Mouse (Mus musculus) lung, postnatal 0 days (tissue): Measurements from ENCODE around the gene Uroc1. TPM values are rescaled to one million over a fixed set of nuclear protein-coding genes. Genes with fewer than 3 reads are reported as not detected.

ENCODE experiments used
- ATAC-seq: fragments of 200-750 bp; cut with Nextera tagmentation; 2 replicates; pipeline ENCODE4 v1.8.0; 2017; ENCODE audit warnings: moderate library complexity
- DNase-seq: peaks from one replicate; pipeline ENCODE4 v3.0.0-alpha.2; 2016; ENCODE audit warnings: low spot score
- H3K27ac ChIP-seq: fragments of 300-500 bp; sonication (generic); 2 replicates; pipeline ENCODE4 v1.5.1; 2014; ENCODE audit warnings: antibody characterized with exemption, mild to moderate bottlenecking, low read length, mixed read lengths
- H3K27me3 ChIP-seq: fragments of 300-500 bp; sonication (generic); replicated peaks from 2 replicates; pipeline ENCODE4 v1.6.1; 2014; ENCODE audit warnings: low read length, mixed read lengths; ENCODE audit not compliant: insufficient read depth
- H3K36me3 ChIP-seq: fragments of 300-500 bp; sonication (generic); 2 replicates; pipeline ENCODE4 v1.6.1; 2014; ENCODE audit warnings: low read length, mixed read lengths; ENCODE audit not compliant: insufficient read depth
- H3K4me1 ChIP-seq: fragments of 300-500 bp; sonication (generic); 2 replicates; pipeline ENCODE4 v1.6.1; 2014; ENCODE audit warnings: antibody characterized with exemption, low read depth, low read length, mixed read lengths; ENCODE audit not compliant: insufficient read depth
- H3K4me2 ChIP-seq: fragments of 300-500 bp; sonication (generic); replicated peaks from 2 replicates; pipeline ENCODE4 v1.6.1; 2014; ENCODE audit warnings: low read depth, mild to moderate bottlenecking, low read length, moderate library complexity, mixed read lengths
- H3K4me3 ChIP-seq: fragments of 300-500 bp; sonication (generic); 2 replicates; pipeline ENCODE4 v1.5.1; 2014; ENCODE audit warnings: low read depth, low read length
- H3K9ac ChIP-seq: fragments of 300-500 bp; sonication (generic); replicated peaks from 2 replicates; pipeline ENCODE4 v1.6.1; 2014; ENCODE audit warnings: low read depth, mild to moderate bottlenecking
- H3K9me3 ChIP-seq: fragments of 300-500 bp; sonication (generic); 2 replicates; pipeline ENCODE4 v1.6.1; 2016; ENCODE audit warnings: low read length, mixed read lengths
- CTCF ChIP-seq: IDR thresholded peaks from 2 replicates; pipeline ENCODE4 v1.5.1; 2016; ENCODE audit warnings: antibody characterized with exemption, mild to moderate bottlenecking
- EP300 ChIP-seq: IDR thresholded peaks from 2 replicates; pipeline ENCODE4 v1.6.1; 2016; ENCODE audit warnings: antibody characterized with exemption, mild to moderate bottlenecking, control low read depth
- WGBS: fragments of 180-500 bp; shearing (Covaris S2); extraction: QIAGEN DNeasy Blood & Tissue Kit; methylation state at CpG from one replicate; pipeline ENCODE4 v1.1.7; 2014; 5-methylcytosine and 5-hydroxymethylcytosine counted together
- polyA plus RNA-seq: library from polyadenylated mRNA; unstranded; fragments of >200 nt; fragmentation: Nextera tagmentation; extraction: Ambion mirVana; gene quantifications from 2 replicates; pipeline ENCODE4 v1.2.1, GENCODE M21; 2015

Uroc1 gene
- polyA plus RNA-seq, 1 experiment from 2014 or later, result not detected

GRCm38 (mm10) chr6:90390629-90391028 lies 57.5 kb downstream of the Uroc1 start:
- peaks cover 11% of the 10 kb centered on the region for H3K36me3 ChIP-seq
- no peak overlapping the region for H3K9ac ChIP-seq
- H3K27ac ChIP-seq, result no peak overlapping the region
- H3K4me3 ChIP-seq, result no peak overlapping the region
- TF ChIP-seq EP300, result no peak
- no peak for ATAC-seq
- no peak for DNase-seq
- no peaks in the 10 kb centered on the region for H3K9me3 ChIP-seq
- H3K4me2 ChIP-seq, result no peak overlapping the region
- H3K4me1 ChIP-seq, result no peaks in the 10 kb centered on the region
- 88% methylated on average over 4 of the region's 4 CpGs for WGBS
- H3K27me3 ChIP-seq, result no peaks in the 10 kb centered on the region

- WGBS, result 51% methylated on average over 3 of the region's 3 CpGs
- H3K36me3 ChIP-seq, result peaks cover 10% of the 10 kb centered on the region; the same call in 1 of the 2 replicates
- H3K27me3 ChIP-seq, result no peaks in the 10 kb centered on the region
- no peak overlapping the region for H3K4me2 ChIP-seq
- no peak overlapping the region for H3K4me3 ChIP-seq
- H3K4me1 ChIP-seq, result no peaks in the 10 kb centered on the region
- no peak for TF ChIP-seq CTCF
- no peak for TF ChIP-seq EP300
- ATAC-seq (no peak), DNase-seq (no peak)
- no peaks in the 10 kb centered on the region for H3K9me3 ChIP-seq
- no peak overlapping the region for H3K9ac ChIP-seq
- no peak overlapping the region for H3K27ac ChIP-seq
Observed at GRCm38 (mm10) chr6:90393948-90394347, 60.9 kb downstream of the Uroc1 start.

- no peak overlapping the region for H3K4me3 ChIP-seq
- no peak overlapping the region for H3K9ac ChIP-seq
- peaks cover 17% of the 10 kb centered on the region; the same call in 1 of the 2 replicates for H3K36me3 ChIP-seq
- H3K4me2 ChIP-seq, result no peak overlapping the region
- H3K9me3 ChIP-seq, result no peaks in the 10 kb centered on the region
- H3K27me3 ChIP-seq, result no peaks in the 10 kb centered on the region
- ATAC-seq, result no peak
- H3K4me1 ChIP-seq, result no peaks in the 10 kb centered on the region
- TF ChIP-seq EP300 (no peak), CTCF (no peak)
- DNase-seq, result no peak
- WGBS, result 91% methylated on average over 2 of the region's 2 CpGs
- H3K27ac ChIP-seq, result no peak overlapping the region
Observed at GRCm38 (mm10) chr6:90395751-90396150, 62.7 kb downstream of the Uroc1 start.

GRCm38 (mm10) chr6:90397291-90397690 lies 64.2 kb downstream of the Uroc1 start:
- H3K36me3 ChIP-seq, result peaks cover 23% of the 10 kb centered on the region; the same call in 1 of the 2 replicates
- ATAC-seq (no peak), DNase-seq (no peak)
- no peak overlapping the region for H3K4me3 ChIP-seq
- no peak overlapping the region for H3K4me2 ChIP-seq
- WGBS, result 79% methylated on average over 3 of the region's 3 CpGs
- no peaks in the 10 kb centered on the region for H3K27me3 ChIP-seq
- H3K27ac ChIP-seq, result no peak overlapping the region
- no peaks in the 10 kb centered on the region for H3K9me3 ChIP-seq
- no peaks in the 10 kb centered on the region for H3K4me1 ChIP-seq
- no peak overlapping the region for H3K9ac ChIP-seq
- TF ChIP-seq EP300 (no peak), CTCF (no peak)

- no peaks in the 10 kb centered on the region for H3K9me3 ChIP-seq
- no peaks in the 10 kb centered on the region for H3K27me3 ChIP-seq
- DNase-seq (no peak), ATAC-seq (no peak)
- no peak overlapping the region for H3K4me3 ChIP-seq
- H3K9ac ChIP-seq, result no peak overlapping the region
- H3K27ac ChIP-seq, result no peak overlapping the region
- TF ChIP-seq CTCF, result no peak
- no peak for TF ChIP-seq EP300
- H3K4me2 ChIP-seq, result no peak overlapping the region
- H3K4me1 ChIP-seq, result no peaks in the 10 kb centered on the region
- H3K36me3 ChIP-seq, result no peaks in the 10 kb centered on the region
Observed at GRCm38 (mm10) chr6:90408632-90409031, 75.5 kb downstream of the Uroc1 start.

GRCm38 (mm10) chr6:90410972-90411371 lies 77.9 kb downstream of the Uroc1 start:
- DNase-seq, result no peak
- Histone ChIP-seq H3K9ac (no peak overlapping the region), H3K36me3 (no peaks in the 10 kb centered on the region), H3K27me3 (no peaks in the 10 kb centered on the region), H3K4me2 (no peak overlapping the region), H3K4me3 (no peak overlapping the region), H3K27ac (no peak overlapping the region), H3K4me1 (no peaks in the 10 kb centered on the region), H3K9me3 (no peaks in the 10 kb centered on the region)
- TF ChIP-seq CTCF, result no peak
- TF ChIP-seq EP300, result no peak
- no peak for ATAC-seq
- 81% methylated on average over 1 of the region's 1 CpGs for WGBS

GRCm38 (mm10) chr6:90411926-90412325 lies 78.8 kb downstream of the Uroc1 start:
- no peak for DNase-seq
- H3K9me3 ChIP-seq, result no peaks in the 10 kb centered on the region
- no peak overlapping the region for H3K4me2 ChIP-seq
- no peak for ATAC-seq
- H3K4me1 ChIP-seq, result no peaks in the 10 kb centered on the region
- no peak overlapping the region for H3K4me3 ChIP-seq
- H3K27me3 ChIP-seq, result no peaks in the 10 kb centered on the region
- TF ChIP-seq CTCF, result no peak
- H3K9ac ChIP-seq, result no peak overlapping the region
- H3K36me3 ChIP-seq, result no peaks in the 10 kb centered on the region
- H3K27ac ChIP-seq, result no peak overlapping the region
- 77% methylated on average over 7 of the region's 7 CpGs for WGBS

Other genes with a start within 250 kb of the Uroc1 start
- not detected in 2 replicates for gene Vmn1r50, start 231.9 kb upstream of the Uroc1 start, polyA plus RNA-seq
- gene Vmn1r51, start 210.7 kb upstream of the Uroc1 start, polyA plus RNA-seq, result not detected in 2 replicates
- gene Vmn1r52, start 158.5 kb upstream of the Uroc1 start, polyA plus RNA-seq, result not detected in 2 replicates
- not detected in 2 replicates for gene V1ra8, start 130.5 kb upstream of the Uroc1 start, polyA plus RNA-seq
- gene Vmn1r53, start 108.8 kb upstream of the Uroc1 start, polyA plus RNA-seq, result not detected in 2 replicates
- not detected in 2 replicates for gene Vmn1r54, start 87.0 kb upstream of the Uroc1 start, polyA plus RNA-seq
- not detected in 2 replicates for gene BC048671, start 32.1 kb upstream of the Uroc1 start, polyA plus RNA-seq
- gene Chst13, start 8.1 kb upstream of the Uroc1 start, polyA plus RNA-seq, result 0.08 and 0.10 TPM in 2 replicates
- gene Zxdc, start 36.2 kb downstream of the Uroc1 start, polyA plus RNA-seq, result 6.5 and 6.9 TPM in 2 replicates
- gene Cfap100, start 95.5 kb downstream of the Uroc1 start, polyA plus RNA-seq, result 3.9 and 5.2 TPM in 2 replicates
- gene Klf15, start 129.3 kb downstream of the Uroc1 start, polyA plus RNA-seq, result 20.0 and 41.4 TPM in 2 replicates
- gene Aldh1l1, start 153.1 kb downstream of the Uroc1 start, polyA plus RNA-seq, result 4.8 and 5.7 TPM in 2 replicates